Mouse (Mus musculus) small intestine, adult 2 months (tissue): ENCODE data around the gene Fanci.

Experiments
- CTCF ChIP-seq: fragments of 200-500 bp; IDR thresholded peaks from 2 replicates; pipeline ENCODE4 v1.5.1; 2012; ENCODE audit warnings: low read depth, mild to moderate bottlenecking, control low read depth, inconsistent platforms, low read length, moderate library complexity, mixed read lengths; ENCODE audit not compliant: insufficient replicate concordance, insufficient read length; ENCODE audit errors: extremely low read depth
- POLR2A ChIP-seq: fragments of 200-500 bp; IDR thresholded peaks from 2 replicates; pipeline ENCODE4 v1.6.1; 2012; ENCODE audit warnings: low read depth, mild to moderate bottlenecking, control low read depth, inconsistent platforms, low read length, moderate library complexity

- TF ChIP-seq CTCF (no peak), POLR2A (no peak)
Measured at GRCm38 (mm10) chr7:79388671-79389206, 3.0 kb upstream of the Fanci start.
